Comparison of ENCODE assay signal across 20 mouse cellular contexts in the genomic region with DNA sequence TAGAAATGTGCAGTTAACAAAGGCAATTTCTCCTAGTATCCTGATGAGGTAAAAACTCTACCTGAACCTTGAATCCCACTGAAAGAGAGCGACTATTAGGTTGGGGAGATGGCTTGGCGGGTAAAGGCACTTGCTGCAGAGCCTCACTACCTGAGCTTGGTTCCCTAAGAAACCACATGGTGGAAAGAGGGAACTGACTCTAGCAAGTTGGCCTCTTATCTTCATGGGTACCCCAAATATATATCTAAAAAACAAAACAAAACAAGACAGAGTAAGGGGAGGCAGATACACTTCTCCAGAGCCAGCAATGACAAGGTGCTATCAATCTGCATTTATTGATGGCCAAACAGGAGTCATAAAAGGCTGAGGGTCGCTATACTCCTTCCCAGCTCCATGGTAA. TPM values are rescaled to one million over a fixed set of nuclear protein-coding genes. Genes with fewer than 3 reads are reported as not detected.
"Had no signal": no experiment of that assay in that cellular context is flagged by ENCODE, and none has a peak within 500 bp of the region (broad histone marks: within the 10 kb centered on the region; RNA-seq: fewer than 3 reads in every experiment).

No protein-coding gene starts in this region.

- H3K4me3 ChIP-seq: lung, embryonic 15.5 days; megakaryocyte, embryonic 14.5 days; midbrain, embryonic 13.5 days; midbrain, embryonic 15.5 days; neural tube, embryonic 12.5 days; stomach, embryonic 15.5 days had no signal

- DNase-seq: lung, adult 2 months; lung, postnatal 14 days; lung, postnatal 36 days; right cerebral cortex, postnatal 14 days; thymus, adult 2 months; thymus, postnatal 25 days; thymus, postnatal 4 days had no signal

- H3K27me3 ChIP-seq: lung, embryonic 15.5 days; midbrain, embryonic 13.5 days; midbrain, embryonic 15.5 days; neural tube, embryonic 12.5 days; stomach, embryonic 15.5 days had no signal

- H3K27ac ChIP-seq: lung, embryonic 15.5 days; macrophage; midbrain, embryonic 13.5 days; midbrain, embryonic 15.5 days; neural tube, embryonic 12.5 days; stomach, embryonic 15.5 days; stomach, postnatal 0 days had no signal

- H3K9me3 ChIP-seq: lung, embryonic 15.5 days; midbrain, embryonic 13.5 days; midbrain, embryonic 15.5 days; neural tube, embryonic 12.5 days; stomach, embryonic 15.5 days had no signal

- H3K4me1 ChIP-seq: lung, embryonic 15.5 days; midbrain, embryonic 13.5 days; midbrain, embryonic 15.5 days; neural tube, embryonic 12.5 days; stomach, embryonic 15.5 days had no signal

- H3K36me3 ChIP-seq: lung, embryonic 15.5 days; midbrain, embryonic 13.5 days; midbrain, embryonic 15.5 days; neural tube, embryonic 12.5 days; stomach, embryonic 15.5 days had no signal

RNA-seq across cellular contexts. Expression of a gene that starts 8.3 kb away (rescaled TPM):
- total RNA-seq: megakaryocyte progenitor cell, adult 5-6 weeks; monocyte, adult 5-6 weeks; neutrophil, adult 5-6 weeks had no signal
- polyA plus RNA-seq: macrophage; spleen, adult 2 months; stomach, embryonic 15.5 days; stomach, postnatal 0 days; urinary bladder, adult 2 months had no signal

RNA-seq across cellular contexts. Expression of a gene that starts 19.1 kb away (rescaled TPM):
- total RNA-seq: megakaryocyte progenitor cell, adult 5-6 weeks; monocyte, adult 5-6 weeks; neutrophil, adult 5-6 weeks had no signal
- polyA plus RNA-seq: lung, adult 2 months; macrophage; spleen, adult 2 months had no signal
